Mouse (Mus musculus) neural tube, postnatal 0 days (tissue): ENCODE measurements around the gene Cylc2. TPM values are rescaled to one million over a fixed set of nuclear protein-coding genes. Genes with fewer than 3 reads are reported as not detected.

Experiments used
- polyA plus RNA-seq: library from polyadenylated mRNA; unstranded; fragments of >200 nt; fragmentation: Nextera tagmentation; extraction: Ambion mirVana; gene quantifications from 2 replicates; pipeline ENCODE4 v1.2.1, GENCODE M21; 2015

Gene Cylc2
- polyA plus RNA-seq, result not detected in 2 replicates

DNA sequence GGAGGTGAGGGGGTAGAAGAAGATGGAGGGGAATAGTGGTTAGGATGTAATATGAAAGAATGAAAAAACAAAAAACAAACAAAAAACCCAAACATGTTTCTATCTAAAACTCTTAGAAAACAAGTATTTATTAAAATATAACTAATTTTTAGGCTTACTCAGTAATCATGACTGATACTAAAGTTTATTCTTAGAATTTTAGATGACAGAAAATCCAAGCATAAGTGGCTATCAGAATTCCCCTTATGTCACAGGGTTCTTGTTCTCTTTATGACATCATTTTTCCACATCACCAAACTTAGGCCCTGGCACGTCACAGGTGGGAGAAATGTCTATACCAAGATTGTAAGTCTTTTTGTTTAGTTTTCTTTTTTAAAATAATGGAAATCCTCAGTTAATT is at the start of gene Cylc2:
TSS of gene Cylc2 (plus strand) at position 301 of the 400 bp plus-strand sequence.

